Mouse (Mus musculus) hematopoietic multipotent progenitor cell, adult 10-12 weeks (in vitro differentiated cells): Measurements from ENCODE around the gene Serpinh1. TPM values are rescaled to one million over a fixed set of nuclear protein-coding genes. Genes with fewer than 3 reads are reported as not detected.

Experiments used
- polyA plus RNA-seq: library from polyadenylated mRNA; stranded (reverse); fragments of >175 nt; gene quantifications from 2 replicates; pipeline ENCODE4 v1.2.3, GENCODE M21; 2012; ENCODE audit warnings: low replicate concordance

Serpinh1 gene
- polyA plus RNA-seq, result 4.3 and 4.5 TPM in 2 replicates

DNA sequence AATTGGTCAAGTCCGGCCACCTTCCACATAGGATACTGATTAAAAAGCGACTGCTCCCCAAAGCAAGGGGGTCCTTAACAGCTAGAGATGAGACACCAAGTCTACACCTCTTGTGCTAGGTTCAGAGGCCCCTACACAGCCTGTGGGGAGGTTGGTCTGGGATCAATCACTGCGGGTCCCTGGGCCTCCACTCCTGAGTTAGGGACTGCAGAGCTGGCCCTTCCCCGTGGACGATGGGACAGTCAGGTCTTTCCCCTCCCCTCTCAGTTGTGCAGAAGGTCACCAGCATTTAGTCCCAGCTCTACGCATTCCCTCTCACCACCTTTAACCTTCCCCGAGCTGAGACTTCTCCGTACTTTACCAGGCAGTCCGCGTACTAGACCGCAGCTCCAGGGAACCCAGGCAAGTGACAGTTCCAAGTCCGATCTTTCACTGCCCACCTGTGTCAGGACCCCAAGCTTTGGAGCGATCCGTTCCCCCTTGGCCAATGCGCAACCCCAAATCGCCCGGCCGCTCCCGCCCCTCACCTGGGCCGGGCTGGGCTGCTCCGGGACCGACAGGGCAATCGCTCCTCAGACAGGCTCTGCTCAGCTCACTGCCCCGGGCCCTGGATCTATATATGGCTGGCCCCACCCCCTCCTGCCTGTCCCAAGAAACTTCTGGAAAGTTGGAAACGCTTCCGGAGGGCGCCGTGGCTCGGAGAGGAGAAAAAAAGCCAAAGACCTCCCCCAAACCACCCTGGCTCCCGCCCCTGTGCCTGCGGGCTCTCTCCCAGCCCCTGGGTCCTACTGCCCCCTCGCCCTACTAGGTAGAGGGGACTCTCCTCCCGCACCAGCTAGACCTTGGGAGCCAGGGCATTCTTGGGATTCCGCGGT, at the start of gene Serpinh1:
TSS of gene Serpinh1 (minus strand) at position 714 of the 875 bp plus-strand sequence.

DNA sequence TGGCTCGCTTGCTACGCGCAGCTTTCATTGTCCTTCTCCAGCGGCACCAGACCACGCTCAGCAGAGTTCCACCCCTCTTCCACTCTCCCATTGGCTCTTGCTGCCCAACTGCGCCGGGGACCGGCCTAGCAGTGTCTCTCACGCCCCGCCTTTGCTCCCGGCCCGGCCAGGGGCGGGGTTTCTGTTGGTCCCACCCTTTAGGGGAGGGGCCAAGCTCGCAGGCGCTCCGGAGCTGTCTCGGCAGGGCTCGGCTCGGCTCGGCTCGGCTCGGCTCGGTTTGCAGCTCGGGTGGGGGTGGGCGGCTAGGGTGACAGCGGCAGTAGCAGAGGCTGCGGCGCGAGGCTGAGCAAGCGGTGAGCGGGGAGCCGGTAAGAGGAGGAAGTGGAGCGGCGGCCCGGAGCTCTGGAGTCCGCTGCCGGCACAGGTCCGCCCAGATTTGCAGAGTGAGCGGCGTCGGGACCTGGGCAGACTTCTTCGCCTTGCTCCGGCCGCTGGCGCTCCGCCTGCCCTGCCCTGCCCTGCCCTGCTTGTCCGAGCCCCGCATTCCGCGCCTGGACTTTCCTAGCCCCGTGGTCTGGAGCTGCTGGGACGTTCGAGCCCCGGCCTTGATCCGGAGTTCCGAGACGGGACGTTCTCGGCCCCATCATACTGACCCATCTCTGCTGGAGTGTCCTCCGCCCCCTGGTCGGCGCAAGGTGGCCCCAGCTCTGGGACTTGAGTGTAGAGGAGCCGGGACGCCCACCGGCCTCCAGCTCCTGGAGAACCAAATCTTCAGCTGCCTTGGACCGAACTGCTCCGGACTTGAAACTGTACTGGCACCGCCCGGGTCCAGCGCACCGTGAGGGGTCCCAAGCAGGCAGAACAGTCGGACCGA, 28.4 kb upstream of the Serpinh1 start, which contains the start of gene Gdpd5:
TSS of gene Gdpd5 (plus strand) at position 201 of the 874 bp plus-strand sequence.

Other genes starting within 250 kb of the Serpinh1 start
- 47.1 and 52.5 TPM in 2 replicates for gene Uvrag, start 212.1 kb downstream of the Serpinh1 start, polyA plus RNA-seq
- gene Dgat2, start 170.5 kb downstream of the Serpinh1 start, polyA plus RNA-seq, result 2.9 and 4.7 TPM in 2 replicates
- 0.10 TPM in 2 replicates for gene Mogat2, start 114.6 kb downstream of the Serpinh1 start, polyA plus RNA-seq
- gene Map6, start 85.8 kb downstream of the Serpinh1 start, polyA plus RNA-seq, result 0.59 and 4.2 TPM in 2 replicates
- 11.4 and 29.5 TPM in 2 replicates for gene Gdpd5, start 28.2 kb upstream of the Serpinh1 start, polyA plus RNA-seq
- gene Klhl35, start 112.8 kb upstream of the Serpinh1 start, polyA plus RNA-seq, result 0.26 and 0.65 TPM in 2 replicates
- 51.6 and 486 TPM in 2 replicates for gene Rps3, start 130.5 kb upstream of the Serpinh1 start, polyA plus RNA-seq
- gene Arrb1, start 182.2 kb upstream of the Serpinh1 start, polyA plus RNA-seq, result 18.3 and 74.9 TPM in 2 replicates